Mouse (Mus musculus): Measurements from ENCODE around the gene Tnnc1. TPM values are rescaled to one million over a fixed set of nuclear protein-coding genes. Genes with fewer than 3 reads are reported as not detected.

Gene Tnnc1
- total and polyA plus RNA-seq, 3 experiments: 0.36 to 1.7 (median 1.3) TPM

DNA sequence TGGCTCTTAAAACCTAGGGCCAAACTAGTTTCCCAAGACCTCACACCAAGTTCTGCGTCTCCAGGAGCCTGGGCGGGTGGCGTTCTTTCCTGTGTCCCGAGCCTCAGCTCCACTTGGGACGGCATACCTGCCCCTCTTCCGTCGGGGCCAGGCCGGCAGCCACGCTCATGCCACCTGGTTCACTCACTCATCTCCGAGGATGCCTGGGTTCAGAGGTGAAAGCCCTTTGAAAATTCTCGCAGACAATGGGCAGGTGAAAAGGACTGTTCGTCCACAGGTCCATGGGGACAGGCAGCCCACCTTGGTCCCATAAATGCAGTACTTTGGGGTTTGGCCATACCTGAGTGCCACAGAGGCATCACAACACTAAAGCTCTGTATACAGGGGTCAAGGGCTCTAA, 23.9 kb upstream of the Tnnc1 start:
- no peak for DNase-seq

DNA sequence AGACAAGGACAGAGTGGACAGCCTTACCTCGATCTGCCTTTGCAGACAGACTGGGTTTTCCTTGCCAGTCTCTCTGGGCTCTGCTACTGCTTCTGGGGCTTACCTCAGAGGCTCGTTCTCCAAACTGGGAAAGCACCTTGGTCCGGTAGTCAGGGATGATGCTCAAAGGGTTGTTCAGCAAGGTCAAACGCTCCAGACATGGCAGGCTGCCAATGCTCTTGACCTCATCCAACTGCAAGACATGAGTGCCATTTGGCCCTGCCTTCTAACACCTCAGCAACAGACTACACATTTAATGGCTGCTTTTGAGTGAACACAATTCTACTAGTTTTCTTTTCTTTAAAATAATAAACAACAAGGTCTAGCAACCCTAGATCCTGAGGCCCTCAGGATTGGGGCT, 21.5 kb upstream of the Tnnc1 start:
- peak; percentile 77 for DNase-seq

DNA sequence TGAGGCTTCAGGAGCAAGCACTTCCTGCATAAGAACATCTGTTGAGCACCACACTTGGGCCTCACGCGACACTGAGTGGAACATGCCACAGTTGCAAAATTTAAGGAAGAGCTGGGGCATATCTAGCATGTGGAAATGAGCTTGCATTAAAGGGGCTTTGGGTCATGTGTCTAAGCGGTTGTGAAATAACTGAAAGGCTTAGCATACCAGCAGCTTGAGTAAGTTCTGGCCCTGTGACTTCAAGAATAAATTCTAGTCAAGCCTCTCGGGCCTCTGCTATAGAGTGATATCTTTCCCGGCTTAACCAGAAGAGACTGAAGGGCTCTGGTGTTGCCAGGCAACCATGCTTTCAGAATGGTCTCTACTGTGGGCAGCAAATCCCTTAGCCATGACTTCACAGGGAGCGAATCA, 19.3 kb upstream of the Tnnc1 start:
- DNase-seq: no peak

- DNase-seq: no peak
These were observed 18.8 kb upstream of the Tnnc1 start for GRCm38 (mm10) chr14:31189348-31189747.

DNA sequence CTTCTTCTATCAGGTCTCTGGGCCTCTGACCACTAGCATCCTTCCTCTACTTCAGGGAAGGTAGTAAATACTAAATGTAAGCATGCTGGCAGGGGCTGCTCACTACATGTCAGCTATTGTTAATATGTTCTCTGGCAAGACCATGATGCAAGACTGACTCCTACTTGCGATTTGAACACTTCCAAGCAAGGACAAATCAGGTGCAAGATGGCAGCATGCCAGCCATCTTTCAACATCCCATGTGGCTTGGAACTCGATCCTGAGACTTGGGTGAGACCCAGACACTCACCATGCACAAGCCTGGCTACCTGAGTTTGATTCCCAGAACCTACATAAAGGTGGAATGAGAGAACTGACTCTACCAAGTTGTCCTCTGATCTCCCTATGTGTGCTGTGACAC, 16.2 kb upstream of the Tnnc1 start:
- DNase-seq: no peak

DNA sequence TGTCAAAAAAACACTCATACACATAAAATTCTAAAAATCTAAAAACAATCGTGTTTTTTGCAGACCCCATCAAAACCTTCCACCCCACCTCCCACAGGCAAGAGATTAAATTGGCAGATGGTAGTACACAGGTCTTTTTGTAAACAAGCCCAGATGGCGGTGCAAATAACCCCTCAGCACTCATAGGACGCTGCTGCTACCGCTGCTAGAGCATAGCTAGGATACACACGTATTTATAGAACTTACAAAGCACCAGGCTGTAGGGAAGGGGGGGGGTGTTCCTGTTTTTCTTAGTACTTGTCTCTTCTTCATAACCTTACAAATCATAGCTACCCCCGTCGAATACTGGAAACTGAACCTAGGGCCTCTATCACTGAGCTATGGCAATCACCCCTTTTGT, 14.3 kb upstream of the Tnnc1 start:
- no peak for DNase-seq

- no peak for DNase-seq
These were observed 13.7 kb upstream of the Tnnc1 start for GRCm38 (mm10) chr14:31194441-31194840.

DNA sequence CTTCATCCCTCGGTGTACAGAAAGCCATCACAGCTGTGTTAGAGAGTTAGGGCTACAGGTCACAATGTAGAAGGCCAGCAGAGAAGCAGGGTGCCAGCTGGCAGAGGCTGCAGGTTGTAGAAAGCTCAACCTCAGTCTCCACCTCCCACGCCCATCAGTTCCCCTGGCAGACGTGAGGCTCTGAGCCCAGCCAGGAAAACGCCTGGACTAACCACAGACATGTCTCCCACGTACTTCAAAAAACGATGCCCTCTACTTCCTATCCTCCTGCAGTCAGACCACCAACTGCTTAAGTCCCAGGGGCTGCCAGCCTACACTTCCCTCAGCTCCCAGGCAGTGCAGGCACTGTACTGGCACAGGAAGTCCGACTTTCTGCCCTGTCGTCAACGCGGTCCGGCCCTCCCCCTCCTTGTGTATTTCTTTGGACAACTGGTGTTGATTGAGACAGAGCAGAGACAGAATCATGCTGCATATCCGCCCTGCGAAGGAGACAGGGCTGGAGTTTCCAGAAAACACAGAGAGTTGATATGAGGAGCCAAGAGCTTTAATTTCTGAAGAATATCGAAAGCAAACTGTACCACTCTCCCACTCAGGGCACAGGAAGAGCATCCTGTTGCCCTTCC, 13.1 kb upstream of the Tnnc1 start:
- peak; percentile 91 for DNase-seq

GRCm38 (mm10) chr14:31195521-31195920, 12.6 kb upstream of the Tnnc1 start:
- no peak for DNase-seq

DNA sequence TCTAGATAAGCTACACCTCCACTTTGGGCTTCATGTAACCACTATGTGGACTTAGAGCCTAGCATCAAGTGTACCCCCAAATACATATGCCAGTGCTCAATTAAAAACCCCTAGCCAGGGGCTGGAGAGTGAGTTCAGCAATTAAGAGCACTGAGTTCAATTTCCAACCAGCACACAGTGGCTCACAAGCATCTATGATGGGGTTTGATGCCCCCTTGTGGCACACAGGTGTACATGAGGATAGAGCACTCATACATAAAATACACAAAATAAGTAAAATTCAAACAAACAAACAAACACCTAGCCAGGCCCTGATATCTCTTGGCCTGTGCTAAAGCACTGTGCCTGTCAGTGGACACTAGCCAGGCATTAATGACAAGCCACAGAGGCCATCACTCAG, 12.1 kb upstream of the Tnnc1 start:
- no peak for DNase-seq

GRCm38 (mm10) chr14:31197547-31198516, 10.3 kb upstream of the Tnnc1 start:
- peak; percentile 89 for DNase-seq

DNA sequence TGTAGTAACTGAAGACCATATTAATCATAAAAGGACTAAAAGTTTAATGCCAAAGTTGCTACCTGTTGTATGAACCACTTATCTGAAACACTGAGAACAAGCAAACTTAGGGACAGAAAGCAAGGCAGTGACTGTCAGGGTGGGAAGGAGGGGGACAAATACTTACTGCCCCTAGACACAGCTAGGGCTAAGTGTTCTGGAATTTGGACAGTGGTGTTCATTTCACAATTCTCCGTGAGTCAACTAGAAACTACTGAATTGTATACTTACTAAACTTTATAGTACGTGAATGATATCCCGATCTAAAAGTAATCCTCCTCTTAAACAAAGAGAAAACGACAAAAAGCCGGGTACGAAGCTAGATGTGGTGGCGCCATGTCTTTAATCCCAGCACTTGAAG, 8.5 kb upstream of the Tnnc1 start:
- no peak for DNase-seq

GRCm38 (mm10) chr14:31200038-31200437, 8.1 kb upstream of the Tnnc1 start:
- no peak for DNase-seq

GRCm38 (mm10) chr14:31204844-31205243, 3.3 kb upstream of the Tnnc1 start:
- no peak for DNase-seq

DNA sequence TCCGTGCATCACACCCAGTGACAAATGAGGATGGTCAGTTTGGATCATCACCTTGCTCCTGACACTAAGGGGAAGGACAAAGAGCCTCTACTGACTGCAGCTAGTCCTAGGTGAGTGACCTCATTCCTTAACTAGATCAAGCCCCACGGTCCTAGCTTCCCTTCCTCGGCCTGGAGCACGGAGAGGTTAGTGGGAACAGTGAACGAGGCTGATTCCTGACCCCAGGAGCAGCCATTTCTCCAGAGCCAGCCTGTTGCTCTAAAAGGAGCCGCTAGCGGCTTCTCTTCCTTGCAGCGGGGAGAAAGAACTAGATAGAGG, 2.9 kb upstream of the Tnnc1 start:
- no peak for DNase-seq

- DNase-seq: peak; percentile 76
These were observed 2.3 kb upstream of the Tnnc1 start for GRCm38 (mm10) chr14:31205562-31206467.

DNA sequence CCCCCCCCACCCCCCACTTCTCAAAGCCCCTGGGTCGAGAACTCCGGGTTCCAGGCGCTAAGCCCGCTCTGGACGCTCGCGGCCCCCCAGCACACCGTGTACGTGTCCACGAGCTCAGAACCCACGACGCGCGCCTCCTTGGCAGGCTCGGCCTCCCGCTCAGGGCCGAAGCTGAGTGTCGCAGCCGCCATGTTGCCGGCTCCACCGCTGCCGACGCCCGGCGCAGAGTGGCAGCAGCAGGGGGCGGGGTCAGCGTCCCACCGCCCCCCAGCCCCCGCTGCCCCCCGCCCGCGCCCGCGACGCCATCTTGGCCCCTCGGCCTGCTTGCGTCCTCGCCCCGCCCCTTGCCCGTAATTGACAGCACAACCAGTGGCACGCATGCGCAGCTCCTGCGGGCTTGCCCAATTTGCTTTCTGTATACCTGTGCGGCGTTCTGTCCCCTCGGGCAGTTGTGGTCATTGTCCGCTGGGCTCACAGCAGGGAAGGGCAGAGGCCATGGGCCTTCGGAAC, 1.6 kb upstream of the Tnnc1 start:
- DNase-seq: peak; percentile 96

GRCm38 (mm10) chr14:31207070-31207830, 862 bp upstream of the Tnnc1 start:
- DNase-seq: peak; percentile 73

DNA sequence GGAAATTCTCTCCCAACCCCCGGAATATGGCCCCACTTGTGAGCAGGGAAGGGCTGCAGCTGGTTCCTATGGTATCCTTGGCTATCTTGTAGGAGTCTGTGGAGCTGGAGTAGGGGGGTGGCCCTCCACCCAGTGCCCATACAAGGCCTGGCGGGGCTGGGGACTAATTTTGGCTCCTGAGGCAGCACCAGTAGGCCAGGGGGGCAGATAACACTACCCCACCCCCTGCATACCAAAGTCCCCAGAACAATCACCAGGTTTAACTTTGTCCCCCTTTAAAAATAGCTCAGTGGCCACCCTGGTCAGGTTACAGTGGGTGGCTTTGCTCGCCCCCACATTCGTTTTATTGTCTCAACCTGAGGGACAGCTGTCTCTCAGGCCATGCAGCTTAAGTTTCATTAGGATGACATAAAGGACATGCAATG, 1.0 kb downstream of the Tnnc1 start:
- no peak for DNase-seq

- no peak for DNase-seq
These were observed 3.7 kb downstream of the Tnnc1 start for GRCm38 (mm10) chr14:31211854-31212253.

DNA sequence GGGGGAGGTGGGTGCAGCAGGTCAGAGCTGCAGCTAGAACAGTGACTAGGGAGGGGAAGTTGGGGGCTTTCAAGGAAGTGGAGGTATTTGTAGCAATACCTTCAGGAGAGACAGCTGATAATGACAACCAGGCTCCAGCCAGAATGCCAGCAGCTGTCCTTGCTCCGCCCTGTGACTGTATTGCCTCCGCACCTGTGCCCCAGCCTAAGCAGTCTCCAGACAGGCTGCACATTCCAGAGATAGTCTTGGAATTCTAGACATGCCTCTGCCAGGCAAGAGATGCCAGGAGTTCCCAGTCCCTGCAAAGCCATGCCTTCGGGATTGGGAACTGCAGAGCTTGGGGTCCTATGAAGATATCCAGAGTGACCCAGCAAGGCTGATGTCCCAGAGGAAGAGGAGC, 4.4 kb downstream of the Tnnc1 start:
- DNase-seq: no peak

DNA sequence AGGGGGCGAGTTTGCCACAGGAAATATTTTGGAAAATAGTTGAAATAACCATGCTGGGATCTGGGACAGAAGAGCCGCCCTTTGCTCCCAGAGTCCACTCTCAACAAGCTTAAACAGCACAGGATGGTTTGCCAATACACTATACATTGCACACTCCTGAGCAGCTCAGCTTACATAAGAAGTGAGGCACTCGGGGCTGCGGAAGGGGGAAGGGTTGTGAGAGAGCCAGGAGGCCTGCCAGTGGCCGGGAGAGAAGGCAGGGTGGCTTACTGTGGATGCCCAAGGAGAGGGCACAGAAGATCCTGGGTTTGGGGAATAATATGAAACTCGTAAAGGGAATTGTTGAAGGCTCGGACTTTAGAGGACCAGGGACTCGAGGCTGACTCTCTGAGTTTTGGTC, 5.8 kb downstream of the Tnnc1 start:
- no peak for DNase-seq

Data from adrenal gland, adult 2 months (tissue).